ENCODE assay signal across 8 mouse cellular contexts in genomic region chr10:7076201-7076600, GRCm38 (mm10). TPM values are rescaled to one million over a fixed set of nuclear protein-coding genes. Genes with fewer than 3 reads are reported as not detected.
DNase-seq lines count a peak whose midpoint lies in the region; ATAC-seq and TF ChIP-seq lines count a peak whose summit lies in the region.

No protein-coding gene starts in this region.

- peak; percentile 99 for ATAC-seq in CD4-positive, CD25-positive, alpha-beta regulatory T cell, adult 4 months
- peak; percentile 80 for ATAC-seq in cerebellum, adult (ENCODE audit: insufficient number of reproducible peaks, low FRiP score, low TSS enrichment)
- peak; percentile 91 for ATAC-seq in forebrain, embryonic 14.5 days
- peak; percentile 83; the same call in 1 of the 2 replicates for ATAC-seq in heart, postnatal 0 days (ENCODE audit: insufficient read depth, low read depth)
- no peak; the same call in 1 of the 2 replicates for ATAC-seq in liver, embryonic 11.5 days (replicated peaks; ENCODE audit: low FRiP score)
- peak; percentile 79 for ATAC-seq in neural tube, embryonic 12.5 days (ENCODE audit: low FRiP score, low read depth)

- no peaks in the 10 kb centered on the region for H3K27me3 ChIP-seq in forebrain, embryonic 14.5 days (replicated peaks; ENCODE audit: control insufficient read depth, insufficient read depth, low read length)
- H3K27me3 ChIP-seq in heart, postnatal 0 days (ENCODE audit: control insufficient read depth, insufficient read depth, low read length), result no peaks in the 10 kb centered on the region
- H3K27me3 ChIP-seq in liver, embryonic 11.5 days (replicated peaks; ENCODE audit: control insufficient read depth, insufficient read depth, low read length), result no peaks in the 10 kb centered on the region
- H3K27me3 ChIP-seq in neural tube, embryonic 12.5 days (replicated peaks), result no peaks in the 10 kb centered on the region

- no peak overlapping the region for H3K27ac ChIP-seq in forebrain, embryonic 14.5 days (ENCODE audit: low read depth, low read length)
- H3K27ac ChIP-seq in heart, postnatal 0 days (ENCODE audit: low read depth), result no peak overlapping the region
- H3K27ac ChIP-seq in liver, embryonic 11.5 days (ENCODE audit: low read depth, low read length), result no peak overlapping the region
- H3K27ac ChIP-seq in neural tube, embryonic 12.5 days, result no peak overlapping the region

- H3K4me3 ChIP-seq in forebrain, embryonic 14.5 days (ENCODE audit: low read depth, low read length), result no peak overlapping the region
- H3K4me3 ChIP-seq in heart, postnatal 0 days (ENCODE audit: low read depth, low read length), result no peak overlapping the region
- no peak overlapping the region for H3K4me3 ChIP-seq in liver, embryonic 11.5 days (ENCODE audit: low read depth, low read length)
- no peak overlapping the region for H3K4me3 ChIP-seq in neural tube, embryonic 12.5 days

- peak; percentile 85 for TF ChIP-seq CTCF in heart, postnatal 0 days (IDR thresholded peaks at IDR 0.05; ENCODE audit: low read depth)

- no peak overlapping the region for H3K4me2 ChIP-seq in forebrain, embryonic 14.5 days (ENCODE audit: low read length)
- H3K4me2 ChIP-seq in heart, postnatal 0 days (ENCODE audit: low read depth, low read length), result peak overlapping the region; percentile 36; the same call in 1 of the 2 replicates
- no peak overlapping the region for H3K4me2 ChIP-seq in liver, embryonic 11.5 days
- 0 out of 2 replicates have a peak overlapping the region, but pooled peaks have one; percentile 22 for H3K4me2 ChIP-seq in neural tube, embryonic 12.5 days (replicated peaks)

- TF ChIP-seq EP300 in heart, postnatal 0 days (IDR thresholded peaks at IDR 0.05; ENCODE audit: low read depth), result no peak

- no peak overlapping the region for H3K9ac ChIP-seq in forebrain, embryonic 14.5 days (ENCODE audit: low read length)
- no peak overlapping the region for H3K9ac ChIP-seq in heart, postnatal 0 days (replicated peaks; ENCODE audit: low read depth, low read length)
- no peak overlapping the region for H3K9ac ChIP-seq in liver, embryonic 11.5 days (ENCODE audit: low read depth, low read length)
- H3K9ac ChIP-seq in neural tube, embryonic 12.5 days, result no peak overlapping the region

- no peaks in the 10 kb centered on the region for H3K36me3 ChIP-seq in forebrain, embryonic 14.5 days (ENCODE audit: control insufficient read depth, insufficient read depth, low read length)
- H3K36me3 ChIP-seq in heart, postnatal 0 days (replicated peaks; ENCODE audit: control insufficient read depth, insufficient read depth, low read length), result no peaks in the 10 kb centered on the region
- H3K36me3 ChIP-seq in liver, embryonic 11.5 days (ENCODE audit: control insufficient read depth, insufficient read depth, low read length), result no peaks in the 10 kb centered on the region
- H3K36me3 ChIP-seq in neural tube, embryonic 12.5 days, result no peaks in the 10 kb centered on the region

- no peaks in the 10 kb centered on the region for H3K4me1 ChIP-seq in forebrain, embryonic 14.5 days (ENCODE audit: control insufficient read depth, insufficient read depth, low read length)
- H3K4me1 ChIP-seq in heart, postnatal 0 days (ENCODE audit: control insufficient read depth, insufficient read depth), result no peaks in the 10 kb centered on the region
- H3K4me1 ChIP-seq in liver, embryonic 11.5 days (replicated peaks; ENCODE audit: control insufficient read depth, insufficient read depth, low read length), result no peaks in the 10 kb centered on the region
- H3K4me1 ChIP-seq in neural tube, embryonic 12.5 days, result no peaks in the 10 kb centered on the region

- 16% methylated on average over 8 of the region's 8 CpGs for WGBS in forebrain, embryonic 14.5 days
- 10% methylated on average over 8 of the region's 8 CpGs for WGBS in heart, postnatal 0 days
- WGBS in liver, embryonic 11.5 days, result 15% methylated on average over 8 of the region's 8 CpGs
- 19% methylated on average over 8 of the region's 8 CpGs for WGBS in neural tube, embryonic 12.5 days

- H3K9me3 ChIP-seq in forebrain, embryonic 14.5 days (replicated peaks; ENCODE audit: control insufficient read depth, low read length), result no peaks in the 10 kb centered on the region
- no peaks in the 10 kb centered on the region for H3K9me3 ChIP-seq in heart, postnatal 0 days (replicated peaks; ENCODE audit: control insufficient read depth, low read length)
- H3K9me3 ChIP-seq in liver, embryonic 11.5 days (ENCODE audit: control insufficient read depth, low read length), result no peaks in the 10 kb centered on the region
- no peaks in the 10 kb centered on the region for H3K9me3 ChIP-seq in neural tube, embryonic 12.5 days

- DNase-seq in forebrain, embryonic 14.5 days (ENCODE audit: low spot score), result peak; percentile 79
- peak; percentile 82 for DNase-seq in heart, postnatal 0 days (ENCODE audit: low spot score)
- peak; percentile 86 for DNase-seq in kidney, postnatal 14 days
- DNase-seq in liver, embryonic 11.5 days (ENCODE audit: low spot score), result peak; percentile 35
- peak; percentile 83 for DNase-seq in telencephalon, adult 2 months (ENCODE audit: low read depth, low spot score)

RNA-seq across cellular contexts. Expression of gene Ipcef1, which starts 23.9 kb away (rescaled TPM):
- polyA plus RNA-seq in CD4-positive, CD25-positive, alpha-beta regulatory T cell, adult 4 months (2017; shearing (Covaris generic)), result 100 to 1,000 TPM; 101 to 123 TPM
- 1.1 and 2.0 TPM in 2 replicates for polyA plus RNA-seq in forebrain, embryonic 14.5 days (2014; fragmentation: Nextera tagmentation; extraction: Ambion mirVana)
- 0.08 TPM in 1 of 2 replicates, not detected in the other for total RNA-seq in heart, postnatal 0 days (2014; rRNA removed; ENCODE audit: low replicate concordance)
- 0.01 and 0.11 TPM in 2 replicates for polyA plus RNA-seq in heart, postnatal 0 days (2015; fragmentation: Nextera tagmentation; extraction: Ambion mirVana)
- polyA plus RNA-seq in liver, embryonic 11.5 days (2014; fragmentation: Nextera tagmentation; extraction: Ambion mirVana), result 0.47 and 0.53 TPM in 2 replicates
- 0.42 and 0.61 TPM in 2 replicates for polyA plus RNA-seq in neural tube, embryonic 12.5 days (2016; fragmentation: Nextera tagmentation; extraction: Ambion mirVana)

Comparison
In these comparisons a context has a peak if more than half of its experiments do, and no peak if none do; other contexts are left out.
1. DNase-seq: peak in every context shown above with its lines; median percentile 86 in kidney, postnatal 14 days; 83 in telencephalon, adult 2 months; 82 in heart, postnatal 0 days; 79 in forebrain, embryonic 14.5 days; 35 in liver, embryonic 11.5 days.
2. H3K4me2 ChIP-seq: peak in heart, postnatal 0 days (single experiment) and neural tube, embryonic 12.5 days (single experiment); none in forebrain, embryonic 14.5 days (single experiment) and liver, embryonic 11.5 days (single experiment).
3. RNA of gene Ipcef1, which starts 23.9 kb away (polyA plus RNA-seq): 101 to 123 TPM in CD4-positive, CD25-positive, alpha-beta regulatory T cell, adult 4 months; 1.1 to 2.0 TPM in forebrain, embryonic 14.5 days, 0.47 to 0.53 TPM in liver, embryonic 11.5 days, 0.42 to 0.61 TPM in neural tube, embryonic 12.5 days and 0.01 to 0.11 TPM in heart, postnatal 0 days; every median in the first group is over 10 times any median in the second.